Mouse (Mus musculus) urinary bladder, postnatal 36 days (tissue): ENCODE measurements around the gene Spag17.

Experiments
- DNase-seq, 2 experiments: peaks; one replicate each; pipeline ENCODE4 v3.0.0; 2022; ENCODE audit warnings: low spot score in 2 of 2, mixed read lengths in 1 of 2

Spag17 gene

DNA sequence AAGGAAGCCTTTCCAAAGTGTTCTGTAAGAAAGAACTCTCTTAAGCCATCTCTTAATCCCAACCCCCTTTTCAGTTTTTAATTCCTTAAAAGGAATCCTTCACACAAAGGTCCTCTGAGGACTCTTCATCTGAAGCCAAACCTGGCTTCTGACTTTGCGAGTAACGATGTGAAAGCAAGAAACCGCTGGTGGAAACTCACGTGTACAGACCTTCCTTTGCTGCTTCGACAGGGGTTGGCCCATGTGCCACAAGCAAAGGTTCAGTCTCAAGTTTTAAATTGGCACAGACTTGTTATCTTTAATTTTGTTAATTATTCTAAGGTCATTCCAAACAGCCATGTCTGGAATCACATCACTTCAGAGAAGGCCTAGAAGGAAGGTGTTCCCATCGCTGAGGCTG is 79.1 kb downstream of the Spag17 start:
- DNase-seq, result no peak

DNA sequence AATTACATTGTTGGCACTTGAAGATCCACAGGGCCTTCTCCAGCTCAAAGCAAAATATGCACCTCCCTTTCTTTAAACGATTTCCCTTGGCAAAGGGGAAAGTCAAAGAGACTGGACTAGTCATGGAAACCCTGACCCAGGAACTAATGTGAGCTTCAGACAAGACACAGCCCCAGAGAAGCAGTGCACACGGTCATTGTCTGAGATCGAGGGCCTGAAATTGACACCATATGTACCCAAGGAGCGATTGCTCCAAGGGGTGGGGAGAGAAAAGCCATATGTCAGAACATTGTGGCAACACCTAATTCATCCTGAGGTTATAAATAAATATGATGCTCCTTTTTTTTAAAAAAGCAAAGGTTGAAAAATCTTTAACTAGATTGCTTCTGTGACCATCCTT is 80.7 kb downstream of the Spag17 start:
- DNase-seq, result no peak

DNA sequence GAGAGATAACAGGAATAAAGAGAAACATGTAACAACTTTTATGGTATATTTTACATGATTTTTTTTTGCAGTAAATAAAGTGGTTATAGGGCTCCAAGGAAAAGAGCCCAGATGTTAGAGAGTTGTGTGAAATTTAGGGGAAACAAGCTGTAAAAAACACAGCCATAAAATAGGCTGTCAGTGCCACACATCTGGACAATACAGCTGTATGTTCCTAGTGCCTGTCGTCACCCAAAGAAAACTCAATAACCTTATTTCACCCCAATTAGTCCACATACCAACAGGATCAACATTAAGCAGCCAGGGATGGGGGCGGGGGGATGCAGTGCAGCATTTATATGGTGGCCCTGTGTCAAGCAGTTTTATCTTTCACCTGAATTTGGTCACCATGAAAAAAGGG is 81.1 kb downstream of the Spag17 start:
- DNase-seq, result no peak

- no peak for DNase-seq
Observed at GRCm38 (mm10) chr3:99970766-99971165, 85.6 kb downstream of the Spag17 start.

DNA sequence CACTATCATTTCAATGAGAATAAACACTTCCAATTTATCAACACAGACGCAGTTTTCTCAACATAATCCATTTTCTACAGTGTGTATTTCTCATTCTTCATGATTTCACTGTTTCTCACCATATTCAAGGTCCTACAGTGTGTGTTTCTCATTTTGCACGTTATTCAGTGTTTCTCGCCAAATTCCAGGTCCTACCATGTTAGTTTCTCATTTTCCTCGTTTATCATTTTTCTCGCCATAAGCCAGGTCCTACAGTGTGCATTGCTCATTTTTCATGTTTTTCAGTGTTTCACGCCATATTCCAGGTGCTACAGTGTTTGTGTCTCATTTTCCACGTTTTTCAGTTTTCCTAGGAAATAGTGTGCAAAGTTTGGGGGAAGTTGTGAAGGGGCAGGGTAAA is 95.8 kb downstream of the Spag17 start:
- DNase-seq, result no peak

GRCm38 (mm10) chr3:100004676-100005075 is 119.5 kb downstream of the Spag17 start:
- DNase-seq, result no peak

- DNase-seq, result no peak
Observed at GRCm38 (mm10) chr3:100009807-100010206, 124.6 kb downstream of the Spag17 start.

- DNase-seq, result no peak
Observed at GRCm38 (mm10) chr3:100014110-100014509, 128.9 kb downstream of the Spag17 start.

- DNase-seq, result no peak
Observed at GRCm38 (mm10) chr3:100031291-100031690, 146.1 kb downstream of the Spag17 start.

- no peak for DNase-seq
Observed at GRCm38 (mm10) chr3:100032969-100033368, 147.8 kb downstream of the Spag17 start.

DNA sequence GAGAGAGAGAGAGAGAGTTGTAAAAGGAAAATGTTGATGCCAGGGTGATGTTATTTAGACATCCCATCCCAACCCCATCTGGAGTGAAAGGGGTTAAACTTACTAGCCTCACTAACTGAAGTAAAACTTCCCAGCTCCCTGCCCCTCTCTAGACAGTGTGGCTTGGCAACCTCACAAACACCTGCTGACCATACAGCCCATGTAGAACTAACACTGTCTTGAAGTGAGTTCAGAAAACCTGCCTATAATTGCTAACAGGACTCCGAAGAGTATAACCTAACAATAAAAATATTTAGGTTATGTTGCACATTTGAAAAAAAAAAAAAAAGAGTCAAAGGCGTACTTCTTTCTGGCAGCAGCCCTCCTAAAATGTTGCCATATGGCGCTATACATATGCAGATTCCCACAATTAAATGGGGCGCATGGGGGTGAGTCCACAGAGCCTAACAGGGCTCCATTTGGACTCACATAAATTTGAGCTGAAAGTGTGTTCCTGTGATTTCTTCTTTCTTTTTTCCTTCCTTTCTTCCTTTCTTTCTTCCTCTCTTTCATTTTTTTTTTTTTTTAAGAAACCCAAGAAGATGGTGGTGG is 149.3 kb downstream of the Spag17 start:
- DNase-seq, result no peak

- no peak for DNase-seq
Observed at GRCm38 (mm10) chr3:100035097-100035496, 149.9 kb downstream of the Spag17 start.

DNA sequence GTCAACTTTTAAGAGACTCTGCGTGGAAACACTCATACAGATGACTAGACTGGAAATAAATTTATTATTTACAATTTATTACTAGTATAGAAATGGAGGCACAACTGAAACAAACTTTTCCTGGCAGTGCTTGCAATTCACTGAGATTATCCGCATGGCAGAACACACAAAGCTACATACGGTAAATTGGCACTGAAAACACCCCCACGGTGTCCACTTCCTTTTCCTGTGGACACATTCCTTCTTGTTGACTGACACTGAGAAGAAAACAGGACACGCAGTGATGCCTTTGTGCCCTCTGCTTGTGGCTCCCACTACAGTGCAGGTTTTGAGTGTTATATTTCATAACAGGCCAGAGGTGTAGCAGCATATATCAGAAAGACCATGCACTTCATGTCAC is 151.6 kb downstream of the Spag17 start:
- DNase-seq, result no peak

DNA sequence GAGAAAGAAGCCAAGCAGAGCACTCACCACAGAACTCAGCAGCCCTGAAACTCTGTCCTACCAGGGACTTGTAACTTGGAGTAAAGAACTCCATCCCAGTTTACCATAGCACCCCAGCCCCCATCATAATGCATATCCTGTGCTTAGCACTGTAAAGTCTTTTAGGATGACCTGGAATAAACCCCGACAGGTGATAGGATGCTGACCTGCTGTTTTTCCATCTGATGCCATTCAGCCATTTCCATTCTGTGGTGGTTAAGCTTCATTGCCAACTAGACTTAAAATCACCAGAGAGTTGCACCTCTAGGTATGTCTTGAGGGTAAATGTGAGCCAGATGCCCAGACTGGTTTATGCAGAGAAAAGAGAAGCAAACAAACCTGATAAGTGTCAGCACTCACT is 189.2 kb downstream of the Spag17 start:
- no peak for DNase-seq

- DNase-seq, result no peak
Observed at GRCm38 (mm10) chr3:100102386-100103092, 217.3 kb downstream of the Spag17 start.

GRCm38 (mm10) chr3:100106736-100107135 is 221.5 kb downstream of the Spag17 start:
- no peak for DNase-seq

- no peak for DNase-seq
Observed at GRCm38 (mm10) chr3:100118681-100119080, 233.5 kb downstream of the Spag17 start.

- no peak for DNase-seq
Observed at GRCm38 (mm10) chr3:100121961-100122360, 236.8 kb downstream of the Spag17 start.

DNA sequence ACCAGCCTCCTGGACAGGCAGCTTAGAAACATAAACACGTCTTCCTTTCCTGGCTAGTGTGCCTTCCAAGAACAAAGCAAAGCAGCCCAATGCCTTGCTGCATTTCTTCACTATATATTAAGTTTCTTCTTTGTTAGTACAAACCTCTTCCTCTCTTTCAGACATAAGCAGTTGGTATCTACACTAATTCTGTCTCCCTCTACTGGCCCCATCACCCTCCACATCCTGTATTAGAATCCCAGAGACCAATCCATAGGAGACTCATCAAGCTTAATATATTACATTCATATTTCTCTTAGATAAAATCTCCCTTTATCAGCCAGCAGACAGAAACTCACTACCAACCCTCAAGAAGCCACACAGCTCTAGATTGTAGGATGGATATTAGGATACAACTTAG is 237.2 kb downstream of the Spag17 start:
- no peak for DNase-seq

DNA sequence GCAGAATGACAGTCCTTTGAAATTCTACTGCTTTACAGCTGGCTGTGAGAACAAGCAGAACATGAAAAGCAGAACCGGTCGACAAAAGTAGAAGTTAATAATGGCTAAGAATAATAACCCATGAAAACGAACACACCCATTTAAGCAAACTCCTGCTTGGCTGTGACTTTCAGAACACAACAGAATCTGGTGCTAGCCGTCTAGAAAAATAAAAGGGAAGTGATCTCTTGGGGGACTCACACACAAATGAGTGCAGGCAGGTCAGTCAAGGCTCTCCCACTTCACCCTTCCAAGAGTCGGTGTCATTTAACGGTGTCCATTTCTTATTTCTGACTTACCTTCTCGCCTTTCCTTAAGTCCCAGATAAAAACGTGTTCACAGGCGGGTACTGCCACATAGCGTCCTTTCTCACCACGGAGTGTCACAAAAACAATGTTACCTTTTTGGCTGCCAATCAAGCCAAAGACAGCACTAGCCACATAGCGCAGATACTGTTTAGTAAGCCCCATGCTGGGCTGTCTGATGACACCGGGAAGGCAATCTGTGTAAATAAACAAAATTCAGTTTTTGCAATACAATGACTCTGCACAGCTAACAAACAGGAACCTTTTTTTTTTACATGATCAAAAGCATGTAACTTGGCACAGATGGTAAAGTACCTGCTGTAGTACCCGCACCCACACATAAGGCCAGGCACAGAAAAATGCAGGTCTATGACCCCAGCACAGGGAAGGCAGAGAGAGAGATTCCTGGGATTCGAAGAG is 275.7 kb downstream of the Spag17 start:
- DNase-seq, result no peak

GRCm38 (mm10) chr3:100161665-100162314 is 276.6 kb downstream of the Spag17 start:
- DNase-seq, result no peak

DNA sequence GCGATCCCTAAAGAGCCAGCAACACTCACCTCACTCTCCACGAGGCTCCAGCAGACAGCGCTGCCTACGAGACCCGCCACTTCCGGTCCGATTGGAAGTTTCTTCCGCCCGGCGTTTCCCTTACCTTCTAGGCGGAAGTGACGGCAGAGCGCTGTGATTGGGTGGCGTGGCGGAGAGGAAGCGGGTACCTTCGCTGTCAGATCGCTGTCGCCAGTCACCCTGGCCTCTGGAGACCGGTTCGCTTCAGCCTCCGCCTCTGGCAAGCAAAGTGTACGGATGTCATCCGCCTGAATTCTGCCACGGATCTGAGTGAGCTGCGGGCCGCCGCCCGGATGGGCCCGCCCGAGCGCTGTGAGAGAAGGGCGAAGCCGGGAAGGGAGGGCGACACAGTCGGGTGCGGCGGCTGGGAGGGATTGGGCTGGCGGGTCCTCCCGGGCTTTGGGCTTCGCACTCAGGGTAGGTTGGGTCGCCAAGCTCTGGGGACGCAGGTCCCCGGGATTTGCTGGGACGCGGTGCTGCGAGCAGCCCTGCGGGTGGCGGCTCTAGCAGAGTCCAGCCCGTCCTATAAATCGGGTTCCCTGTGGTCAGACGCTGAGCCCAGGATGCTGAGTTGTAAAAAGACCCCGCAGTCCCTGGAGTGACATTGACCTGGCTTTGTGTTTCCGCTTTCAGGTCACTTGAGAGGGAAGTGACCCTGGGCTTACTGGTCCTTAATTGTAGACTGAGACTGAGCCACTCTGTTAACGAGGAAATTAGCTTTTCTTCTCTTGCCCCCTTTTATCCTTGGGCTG is 277.3 kb downstream of the Spag17 start, which contains the start of the genes Gdap2 and Wdr3:
Gene Gdap2, plus strand, starts transcription at position 67 of the 791 bp plus-strand sequence.
Gene Wdr3, minus strand, starts transcription at position 93 of the 791 bp plus-strand sequence.
- peak; percentile 91 to 95 for DNase-seq
